In genomic region chr7:127014993-127015392, GRCm38 (mm10) we compare ENCODE assay signal across 8 mouse cellular contexts. TPM values are rescaled to one million over a fixed set of nuclear protein-coding genes. Genes with fewer than 3 reads are reported as not detected.
DNase-seq lines count a peak whose midpoint lies in the region; ATAC-seq and TF ChIP-seq lines count a peak whose summit lies in the region.

No protein-coding gene starts in this region.

- H3K27me3 ChIP-seq in heart, adult 2 months (ENCODE audit: control insufficient read depth, insufficient read depth, low read length): no peaks in the 10 kb centered on the region
- no peaks in the 10 kb centered on the region for H3K27me3 ChIP-seq in megakaryocyte, embryonic 14.5 days (replicated peaks)
- no peaks in the 10 kb centered on the region for H3K27me3 ChIP-seq in intestine, embryonic 14.5 days (replicated peaks; ENCODE audit: control insufficient read depth, insufficient read depth, low read length)
- no peaks in the 10 kb centered on the region for H3K27me3 ChIP-seq in neural tube, embryonic 15.5 days (replicated peaks)

- no peak overlapping the region for H3K9ac ChIP-seq in heart, adult 2 months (ENCODE audit: low read depth, low read length)
- H3K9ac ChIP-seq in intestine, embryonic 14.5 days (ENCODE audit: low read length): no peak overlapping the region
- H3K9ac ChIP-seq in neural tube, embryonic 15.5 days (replicated peaks): peak overlapping the region; percentile 92; the same call in 1 of the 2 replicates

- H3K4me2 ChIP-seq in intestine, embryonic 14.5 days (ENCODE audit: low read length): peak overlapping the region; percentile 60; the same call in 1 of the 2 replicates
- peak overlapping the region; percentile 88 for H3K4me2 ChIP-seq in neural tube, embryonic 15.5 days

- peaks cover 16% of the 10 kb centered on the region for H3K4me1 ChIP-seq in heart, adult 2 months (ENCODE audit: control insufficient read depth, insufficient read depth, low read length)
- peaks cover 79% of the 10 kb centered on the region for H3K4me1 ChIP-seq in megakaryocyte, embryonic 14.5 days
- H3K4me1 ChIP-seq in intestine, embryonic 14.5 days (replicated peaks; ENCODE audit: control insufficient read depth, insufficient read depth, low read length): peaks cover 32% of the 10 kb centered on the region
- H3K4me1 ChIP-seq in neural tube, embryonic 15.5 days: peaks cover 59% of the 10 kb centered on the region

- no peak for TF ChIP-seq POLR2A in heart, adult 2 months (IDR thresholded peaks at IDR 0.05; ENCODE audit: insufficient read depth, low read depth, low read length)

- no peak for DNase-seq in heart, adult 2 months
- DNase-seq in heart, postnatal 36 days: no peak
- no peak for DNase-seq in intestine, embryonic 14.5 days (ENCODE audit: low spot score)
- DNase-seq in urinary bladder, postnatal 4 days (ENCODE audit: low spot score in 2 of 2): no peak
- DNase-seq in gastrocnemius, adult 18-20 months (ENCODE audit: low spot score): no peak

- peaks cover 5% of the 10 kb centered on the region for H3K36me3 ChIP-seq in heart, adult 2 months (ENCODE audit: control insufficient read depth, insufficient read depth, low read length)
- peaks cover 50% of the 10 kb centered on the region for H3K36me3 ChIP-seq in megakaryocyte, embryonic 14.5 days (replicated peaks; ENCODE audit: low read length)
- peaks cover 25% of the 10 kb centered on the region for H3K36me3 ChIP-seq in intestine, embryonic 14.5 days (ENCODE audit: control insufficient read depth, insufficient read depth, low read length)
- peaks cover 24% of the 10 kb centered on the region for H3K36me3 ChIP-seq in neural tube, embryonic 15.5 days

- TF ChIP-seq EP300 in heart, adult 2 months (IDR thresholded peaks at IDR 0.05; ENCODE audit: insufficient read depth, low read depth, low read length): no peak

- 84% methylated on average over 12 of the region's 12 CpGs for WGBS in heart, adult 2 months
- WGBS in intestine, embryonic 14.5 days: 90% methylated on average over 12 of the region's 12 CpGs
- 97% methylated on average over 12 of the region's 12 CpGs for WGBS in neural tube, embryonic 15.5 days

- H3K27ac ChIP-seq in heart, adult 2 months: peak overlapping the region; percentile 95
- H3K27ac ChIP-seq in intestine, embryonic 14.5 days (ENCODE audit: low read depth): no peak overlapping the region
- no peak overlapping the region for H3K27ac ChIP-seq in neural tube, embryonic 15.5 days (replicated peaks)

- no peak for TF ChIP-seq CTCF in heart, adult 2 months (IDR thresholded peaks at IDR 0.05)

- H3K4me3 ChIP-seq in heart, adult 2 months: no peak overlapping the region
- peak overlapping the region; percentile 96 for H3K4me3 ChIP-seq in megakaryocyte, embryonic 14.5 days (replicated peaks)
- H3K4me3 ChIP-seq in intestine, embryonic 14.5 days (ENCODE audit: low read depth, low read length): no peak overlapping the region
- 0 out of 2 replicates have a peak overlapping the region, but pooled peaks have one; percentile 68 for H3K4me3 ChIP-seq in neural tube, embryonic 15.5 days (replicated peaks)

- H3K9me3 ChIP-seq in megakaryocyte, embryonic 14.5 days: no peaks in the 10 kb centered on the region
- no peaks in the 10 kb centered on the region for H3K9me3 ChIP-seq in intestine, embryonic 14.5 days (ENCODE audit: control insufficient read depth, low read length)
- no peaks in the 10 kb centered on the region for H3K9me3 ChIP-seq in neural tube, embryonic 15.5 days (replicated peaks)

- ATAC-seq in megakaryocyte, adult 5-6 weeks (ENCODE audit: poor library complexity, severe bottlenecking): no peak
- no peak for ATAC-seq in intestine, embryonic 14.5 days (replicated peaks; ENCODE audit: low FRiP score, low TSS enrichment, low read depth)
- ATAC-seq in neural tube, embryonic 15.5 days (ENCODE audit: low FRiP score): no peak

- peaks cover 4% of the 10 kb centered on the region; the same call in 1 of the 2 replicates for H3K79me2 ChIP-seq in heart, adult 2 months (replicated peaks; ENCODE audit: control insufficient read depth, insufficient read depth, low read length)

- intact Hi-C loops in heart, adult 2 months (cut with DNase I): loop anchor here (10.0 kb wide), 1 partner anchor 180 kb away; the partner anchor contains the start of gene Cd2bp2
- intact Hi-C loops in heart, postnatal 36 days (cut with DNase I): loop anchor here (2.0 kb wide), 1 partner anchor 38 kb away; the partner anchor contains the start of gene Cdiptos

RNA-seq across cellular contexts. Expression of gene Mvp, which starts 0.6 kb away (rescaled TPM):
- total RNA-seq in heart, adult 2 months (2021): 10 to 100 TPM; 50.4 to 59.1 TPM
- polyA plus RNA-seq in heart, adult 2 months (2012; rRNA removed): 48.8 and 50.7 TPM in 2 replicates
- total RNA-seq in heart, postnatal 36 days (2021): 10 to 100 TPM; 53.5 to 57.7 TPM
- 39.1 and 72.4 TPM in 2 replicates for polyA plus RNA-seq in megakaryocyte, embryonic 14.5 days (2012; ENCODE audit: insufficient read depth, low replicate concordance)
- 5.6 and 6.0 TPM in 2 replicates for total RNA-seq in megakaryocyte, adult 5-6 weeks (2015)
- total RNA-seq in megakaryocyte, adult 5-6 weeks (2017): 48.1 and 50.6 TPM in 2 replicates
- polyA plus RNA-seq in intestine, embryonic 14.5 days (2014; fragmentation: Nextera tagmentation; extraction: Ambion mirVana): 27.4 and 29.6 TPM in 2 replicates
- 5.2 and 11.6 TPM in 2 replicates for polyA plus RNA-seq in neural tube, embryonic 15.5 days (2015; fragmentation: Nextera tagmentation; extraction: Ambion mirVana)
- 10 to 100 TPM; 27.5 to 40.9 TPM for total RNA-seq in gastrocnemius, adult 18-20 months (2021)

RNA-seq across cellular contexts. Expression of gene Pagr1b, which starts 1.3 kb away (rescaled TPM):
- not detected for total RNA-seq in heart, adult 2 months (2021)
- polyA plus RNA-seq in heart, adult 2 months (2012; rRNA removed): not detected in 2 replicates
- total RNA-seq in heart, postnatal 36 days (2021): not detected
- 4.2 TPM in 1 of 2 replicates, not detected in the other for polyA plus RNA-seq in megakaryocyte, embryonic 14.5 days (2012; ENCODE audit: insufficient read depth, low replicate concordance)
- total RNA-seq in megakaryocyte, adult 5-6 weeks (2015): 0.54 and 1.6 TPM in 2 replicates
- total RNA-seq in megakaryocyte, adult 5-6 weeks (2017): not detected in 2 replicates
- 0.45 and 0.86 TPM in 2 replicates for polyA plus RNA-seq in intestine, embryonic 14.5 days (2014; fragmentation: Nextera tagmentation; extraction: Ambion mirVana)
- 0.79 and 1.2 TPM in 2 replicates for polyA plus RNA-seq in neural tube, embryonic 15.5 days (2015; fragmentation: Nextera tagmentation; extraction: Ambion mirVana)
- 1 to 10 TPM in 1 of 2 experiments, not detected in 1; 1.7 TPM for total RNA-seq in gastrocnemius, adult 18-20 months (2021)

RNA-seq across cellular contexts. Expression of gene Pagr1a, which starts 2.2 kb away (rescaled TPM):
- 10 to 100 TPM; 12.8 to 21.4 TPM for total RNA-seq in heart, adult 2 months (2021)
- 3.6 and 4.3 TPM in 2 replicates for polyA plus RNA-seq in heart, adult 2 months (2012; rRNA removed)
- total RNA-seq in heart, postnatal 36 days (2021): 10 to 100 TPM in 1 of 2 experiments, not detected in 1; 11.8 TPM
- polyA plus RNA-seq in megakaryocyte, embryonic 14.5 days (2012; ENCODE audit: insufficient read depth, low replicate concordance): 15.8 and 94.8 TPM in 2 replicates
- total RNA-seq in megakaryocyte, adult 5-6 weeks (2015): 40.7 and 62.5 TPM in 2 replicates
- total RNA-seq in megakaryocyte, adult 5-6 weeks (2017): 25.5 and 67.0 TPM in 2 replicates
- polyA plus RNA-seq in intestine, embryonic 14.5 days (2014; fragmentation: Nextera tagmentation; extraction: Ambion mirVana): 43.9 and 47.7 TPM in 2 replicates
- 52.5 and 80.1 TPM in 2 replicates for polyA plus RNA-seq in neural tube, embryonic 15.5 days (2015; fragmentation: Nextera tagmentation; extraction: Ambion mirVana)
- 10 to 100 TPM in 1 of 2 experiments, 1 to 10 TPM in 1; 7.9 to 10.3 TPM for total RNA-seq in gastrocnemius, adult 18-20 months (2021)

RNA-seq across cellular contexts. Expression of gene Gm42742, which starts 5.9 kb away (rescaled TPM):
- 10 to 100 TPM; 15.9 to 25.8 TPM for total RNA-seq in heart, adult 2 months (2021)
- polyA plus RNA-seq in heart, adult 2 months (2012; rRNA removed): 21.7 and 24.3 TPM in 2 replicates
- 10 to 100 TPM; 25.2 to 28.6 TPM for total RNA-seq in heart, postnatal 36 days (2021)
- 164 and 252 TPM in 2 replicates for polyA plus RNA-seq in megakaryocyte, embryonic 14.5 days (2012; ENCODE audit: insufficient read depth, low replicate concordance)
- total RNA-seq in megakaryocyte, adult 5-6 weeks (2015): 15.4 TPM in 1 of 2 replicates, not detected in the other
- total RNA-seq in megakaryocyte, adult 5-6 weeks (2017): 45.4 TPM in 1 of 2 replicates, not detected in the other
- polyA plus RNA-seq in intestine, embryonic 14.5 days (2014; fragmentation: Nextera tagmentation; extraction: Ambion mirVana): 41.8 and 46.3 TPM in 2 replicates
- 18.8 and 54.5 TPM in 2 replicates for polyA plus RNA-seq in neural tube, embryonic 15.5 days (2015; fragmentation: Nextera tagmentation; extraction: Ambion mirVana)
- total RNA-seq in gastrocnemius, adult 18-20 months (2021): 10 to 100 TPM; 12.9 to 16.9 TPM

RNA-seq across cellular contexts. Expression of gene Prrt2, which starts 6.0 kb away (rescaled TPM):
- total RNA-seq in heart, adult 2 months (2021): under 1 TPM; 0.63 to 0.77 TPM
- 5.7 and 8.0 TPM in 2 replicates for polyA plus RNA-seq in heart, adult 2 months (2012; rRNA removed)
- 1 to 10 TPM in 1 of 2 experiments, under 1 TPM in 1; 0.57 to 1.2 TPM for total RNA-seq in heart, postnatal 36 days (2021)
- polyA plus RNA-seq in megakaryocyte, embryonic 14.5 days (2012; ENCODE audit: insufficient read depth, low replicate concordance): 0.68 and 3.9 TPM in 2 replicates
- 0.20 and 1.8 TPM in 2 replicates for total RNA-seq in megakaryocyte, adult 5-6 weeks (2015)
- 2.4 and 3.0 TPM in 2 replicates for total RNA-seq in megakaryocyte, adult 5-6 weeks (2017)
- 9.2 and 9.5 TPM in 2 replicates for polyA plus RNA-seq in intestine, embryonic 14.5 days (2014; fragmentation: Nextera tagmentation; extraction: Ambion mirVana)
- 69.9 and 72.5 TPM in 2 replicates for polyA plus RNA-seq in neural tube, embryonic 15.5 days (2015; fragmentation: Nextera tagmentation; extraction: Ambion mirVana)
- under 1 TPM in 1 of 2 experiments, not detected in 1; 0.84 TPM for total RNA-seq in gastrocnemius, adult 18-20 months (2021)

Comparison
In these comparisons a context has a peak if more than half of its experiments do, and no peak if none do; other contexts are left out.
1. H3K4me3 ChIP-seq: peak in megakaryocyte, embryonic 14.5 days (single experiment) and neural tube, embryonic 15.5 days (single experiment); none in heart, adult 2 months (single experiment) and intestine, embryonic 14.5 days (single experiment).